Mouse (Mus musculus) stomach, embryonic 16.5 days (tissue): ENCODE measurements around the gene Scgb3a1. TPM values are rescaled to one million over a fixed set of nuclear protein-coding genes. Genes with fewer than 3 reads are reported as not detected.
A peak's percentile ranks its signal among the peaks of the same experiment; 100 is the strongest.

ENCODE experiments used
- ATAC-seq: fragments of 200-750 bp; cut with Nextera tagmentation; 2 replicates; pipeline ENCODE4 v1.8.0; 2017; ENCODE audit warnings: moderate number of reproducible peaks, moderate TSS enrichment; ENCODE audit not compliant: insufficient read depth, low FRiP score
- H3K27ac ChIP-seq: fragments of 300-500 bp; sonication (generic); 2 replicates; pipeline ENCODE4 v1.5.1; 2014; ENCODE audit warnings: low read length
- H3K27me3 ChIP-seq: fragments of 300-500 bp; sonication (generic); 2 replicates; pipeline ENCODE4 v1.6.1; 2014; ENCODE audit warnings: low read length, control low read depth, mixed read lengths; ENCODE audit not compliant: control insufficient read depth, insufficient read depth
- H3K36me3 ChIP-seq: fragments of 300-500 bp; sonication (generic); 2 replicates; pipeline ENCODE4 v1.6.1; 2014; ENCODE audit warnings: low read length; ENCODE audit not compliant: control insufficient read depth, insufficient read depth
- H3K4me1 ChIP-seq: fragments of 300-500 bp; sonication (generic); 2 replicates; pipeline ENCODE4 v1.6.1; 2014; ENCODE audit warnings: low read length, control low read depth, mixed read lengths; ENCODE audit not compliant: control insufficient read depth, insufficient read depth
- H3K4me2 ChIP-seq: fragments of 300-500 bp; sonication (generic); 2 replicates; pipeline ENCODE4 v1.6.1; 2014; ENCODE audit warnings: low read depth, low read length, mixed read lengths
- H3K4me3 ChIP-seq: fragments of 300-500 bp; sonication (generic); replicated peaks from 2 replicates; pipeline ENCODE4 v1.5.1; 2014; ENCODE audit warnings: mild to moderate bottlenecking, low read length
- H3K9ac ChIP-seq: fragments of 300-500 bp; sonication (generic); 2 replicates; pipeline ENCODE4 v1.6.1; 2014; ENCODE audit warnings: low read length
- H3K9me3 ChIP-seq: fragments of 300-500 bp; sonication (generic); replicated peaks from 2 replicates; pipeline ENCODE4 v1.6.1; 2016; ENCODE audit warnings: low read length, control low read depth; ENCODE audit not compliant: control insufficient read depth
- WGBS: fragments of 180-500 bp; shearing (Covaris S2); extraction: QIAGEN DNeasy Blood & Tissue Kit; methylation state at CpG from one replicate; pipeline ENCODE4 v1.1.7; 2014; 5-methylcytosine and 5-hydroxymethylcytosine counted together
- polyA plus RNA-seq: library from polyadenylated mRNA; unstranded; fragments of >200 nt; fragmentation: Nextera tagmentation; extraction: Ambion mirVana; gene quantifications from 2 replicates; pipeline ENCODE4 v1.2.1, GENCODE M21; 2015

Scgb3a1 gene
- polyA plus RNA-seq, 1 experiment from 2014 or later = not detected

DNA sequence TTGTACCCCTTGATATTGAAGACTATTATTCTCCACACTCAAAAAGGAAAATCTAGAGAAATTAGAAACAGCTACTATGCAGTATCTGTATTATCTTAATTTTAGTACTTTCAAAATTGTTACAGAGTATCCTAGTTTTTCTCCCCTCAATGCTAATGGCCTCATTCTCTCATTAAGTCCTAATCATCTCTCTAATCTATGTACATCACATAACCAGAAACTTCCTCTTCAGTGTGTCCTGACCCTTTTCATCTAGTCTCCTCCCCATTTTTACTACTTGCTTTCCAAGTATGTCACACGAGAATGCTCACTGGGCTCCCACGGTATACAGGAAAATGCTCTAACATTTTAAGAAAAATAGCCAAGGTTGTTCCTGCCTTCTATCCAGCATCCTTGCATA is 44.4 kb downstream of the Scgb3a1 start:
- H3K27me3 ChIP-seq = no peaks in the 10 kb centered on the region
- H3K4me3 ChIP-seq = no peak overlapping the region
- WGBS = 74% methylated on average over 2 of the region's 2 CpGs
- peaks cover 22% of the 10 kb centered on the region for H3K4me1 ChIP-seq
- peaks cover 6% of the 10 kb centered on the region for H3K36me3 ChIP-seq
- no peak overlapping the region for H3K9ac ChIP-seq
- no peak overlapping the region for H3K27ac ChIP-seq
- no peak for ATAC-seq
- no peaks in the 10 kb centered on the region for H3K9me3 ChIP-seq
- no peak overlapping the region for H3K4me2 ChIP-seq

- no peak for ATAC-seq
- Histone ChIP-seq H3K9me3 (no peaks in the 10 kb centered on the region), H3K9ac (peak overlapping the region; percentile 99), H3K4me3 (peak overlapping the region; percentile 97), H3K4me2 (peak overlapping the region; percentile 67), H3K36me3 (peaks cover 2% of the 10 kb centered on the region; the same call in 1 of the 2 replicates), H3K4me1 (peaks cover 26% of the 10 kb centered on the region), H3K27me3 (no peaks in the 10 kb centered on the region), H3K27ac (no peak overlapping the region)
- 29% methylated on average over 2 of the region's 2 CpGs for WGBS
Measured at GRCm38 (mm10) chr11:49710664-49711063, 47.3 kb downstream of the Scgb3a1 start.

- Histone ChIP-seq H3K4me1 (peaks cover 26% of the 10 kb centered on the region), H3K9ac (peak overlapping the region; percentile 99), H3K27me3 (no peaks in the 10 kb centered on the region), H3K36me3 (no peaks in the 10 kb centered on the region), H3K9me3 (no peaks in the 10 kb centered on the region), H3K27ac (peak overlapping the region; percentile 95), H3K4me3 (peak overlapping the region; percentile 97), H3K4me2 (peak overlapping the region; percentile 67)
- ATAC-seq = peak; percentile 54
- under 1% methylated on average over 61 of the region's 70 CpGs for WGBS
Measured at GRCm38 (mm10) chr11:49711981-49712554, 48.7 kb downstream of the Scgb3a1 start.

- WGBS = under 1% methylated on average over 61 of the region's 65 CpGs
- Histone ChIP-seq H3K27me3 (no peaks in the 10 kb centered on the region), H3K36me3 (no peaks in the 10 kb centered on the region), H3K27ac (peak within 1 kb of the TSS; percentile 95), H3K4me2 (peak within 1 kb of the TSS; percentile 81), H3K4me3 (peak within 1 kb of the TSS; percentile 97), H3K9ac (peak within 1 kb of the TSS; percentile 99), H3K9me3 (no peaks in the 10 kb centered on the region), H3K4me1 (peaks cover 26% of the 10 kb centered on the region)
- ATAC-seq = peak; percentile 96
Measured at GRCm38 (mm10) chr11:49712555-49713335, 49.3 kb downstream of the Scgb3a1 start, which contains the start of gene Cnot6. Gene Cnot6, minus strand, starts transcription at chr11:49712723.

DNA sequence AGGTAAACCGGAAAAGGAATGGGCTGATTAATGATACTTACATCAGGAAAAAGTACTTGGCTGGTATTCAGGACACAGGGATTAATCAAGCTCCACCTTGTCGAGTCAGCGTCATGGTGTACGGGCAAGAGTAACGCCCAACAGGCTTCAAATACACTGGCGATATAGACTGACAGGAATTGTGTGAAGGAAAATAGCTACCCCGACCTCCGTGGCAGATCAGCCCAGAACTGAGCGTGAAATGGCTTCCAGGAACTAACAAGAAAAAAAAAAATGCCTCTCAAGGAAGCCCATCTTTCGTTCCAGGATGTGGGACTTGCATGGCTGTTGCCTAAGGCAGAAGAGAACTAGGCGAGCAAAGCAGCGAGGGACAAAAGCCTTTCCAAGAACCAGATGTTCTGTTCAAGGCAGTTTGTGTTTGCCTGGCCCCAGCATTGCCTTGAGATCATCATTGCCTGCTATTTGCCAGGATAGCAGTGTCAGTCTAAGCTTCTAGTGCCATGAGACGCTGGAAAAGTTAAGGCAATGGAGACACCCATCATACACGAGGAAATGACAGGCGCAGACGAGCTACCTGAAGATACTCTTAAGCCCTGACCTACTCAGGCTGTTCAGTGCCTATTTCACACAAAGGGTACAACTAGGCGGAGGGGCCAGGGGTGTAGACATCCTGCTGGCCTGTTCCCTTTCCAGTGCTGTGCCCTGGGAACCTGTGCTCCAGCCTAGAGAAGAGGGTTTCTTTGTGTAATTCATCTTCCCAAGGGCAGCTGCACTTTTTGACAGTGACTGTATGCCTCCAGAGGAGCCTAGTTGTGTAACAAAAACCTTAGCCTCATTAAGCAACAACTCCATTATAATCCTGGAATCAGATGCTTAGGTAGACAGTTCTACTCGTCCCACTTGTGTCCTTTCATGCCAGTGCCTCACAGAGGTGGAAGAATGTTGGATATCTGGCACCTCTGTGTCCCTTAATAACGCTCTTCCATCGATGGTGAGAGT is 50.2 kb downstream of the Scgb3a1 start:
- peak overlapping the region; percentile 62 for H3K9ac ChIP-seq
- H3K36me3 ChIP-seq = no peaks in the 10 kb centered on the region
- peaks cover 25% of the 10 kb centered on the region for H3K4me1 ChIP-seq
- no peaks in the 10 kb centered on the region for H3K27me3 ChIP-seq
- 29% methylated on average over 20 of the region's 20 CpGs for WGBS
- peak overlapping the region; percentile 81 for H3K4me2 ChIP-seq
- peak overlapping the region; percentile 97 for H3K4me3 ChIP-seq
- peak overlapping the region; percentile 95 for H3K27ac ChIP-seq
- H3K9me3 ChIP-seq = no peaks in the 10 kb centered on the region
- peak; percentile 34; the same call in 1 of the 2 replicates for ATAC-seq

Other genes with a start within 250 kb of the Scgb3a1 start
- gene Olfr1389, start 240.5 kb upstream of the Scgb3a1 start, polyA plus RNA-seq = not detected in 2 replicates
- 0.18 TPM in 1 of 2 replicates, not detected in the other for gene Olfr1388, start 227.0 kb upstream of the Scgb3a1 start, polyA plus RNA-seq
- not detected in 2 replicates for gene Olfr1387, start 208.3 kb upstream of the Scgb3a1 start, polyA plus RNA-seq
- not detected in 2 replicates for gene Olfr1386, start 198.6 kb upstream of the Scgb3a1 start, polyA plus RNA-seq
- not detected in 2 replicates for gene Olfr1385, start 174.5 kb upstream of the Scgb3a1 start, polyA plus RNA-seq
- not detected in 2 replicates for gene Olfr1384, start 156.9 kb upstream of the Scgb3a1 start, polyA plus RNA-seq
- gene Olfr1383, start 144.0 kb upstream of the Scgb3a1 start, polyA plus RNA-seq = not detected in 2 replicates
- gene Olfr1382, start 135.4 kb upstream of the Scgb3a1 start, polyA plus RNA-seq = not detected in 2 replicates
- not detected in 2 replicates for gene Olfr1381, start 120.2 kb upstream of the Scgb3a1 start, polyA plus RNA-seq
- gene Olfr1380, start 106.7 kb upstream of the Scgb3a1 start, polyA plus RNA-seq = not detected in 2 replicates
- 5.5 and 5.8 TPM in 2 replicates for gene Flt4, start 54.3 kb upstream of the Scgb3a1 start, polyA plus RNA-seq
- 30.9 and 33.7 TPM in 2 replicates for gene Cnot6, start 49.1 kb downstream of the Scgb3a1 start, polyA plus RNA-seq
- gene Gfpt2, start 130.6 kb downstream of the Scgb3a1 start, polyA plus RNA-seq = 9.4 and 9.6 TPM in 2 replicates
- 26.5 and 31.1 TPM in 2 replicates for gene Mapk9, start 183.1 kb downstream of the Scgb3a1 start, polyA plus RNA-seq
- 0.40 and 0.50 TPM in 2 replicates for gene Rasgef1c, start 238.2 kb downstream of the Scgb3a1 start, polyA plus RNA-seq